Mouse (Mus musculus): ENCODE results near the gene Slco3a1. TPM values are rescaled to one million over a fixed set of nuclear protein-coding genes. Genes with fewer than 3 reads are reported as not detected.
A peak's percentile ranks its signal among the peaks of the same experiment; 100 is the strongest.

The Slco3a1 gene
- total and polyA plus RNA-seq, 2 experiments from 2014 or later = 23.4 to 39.2 TPM

DNA sequence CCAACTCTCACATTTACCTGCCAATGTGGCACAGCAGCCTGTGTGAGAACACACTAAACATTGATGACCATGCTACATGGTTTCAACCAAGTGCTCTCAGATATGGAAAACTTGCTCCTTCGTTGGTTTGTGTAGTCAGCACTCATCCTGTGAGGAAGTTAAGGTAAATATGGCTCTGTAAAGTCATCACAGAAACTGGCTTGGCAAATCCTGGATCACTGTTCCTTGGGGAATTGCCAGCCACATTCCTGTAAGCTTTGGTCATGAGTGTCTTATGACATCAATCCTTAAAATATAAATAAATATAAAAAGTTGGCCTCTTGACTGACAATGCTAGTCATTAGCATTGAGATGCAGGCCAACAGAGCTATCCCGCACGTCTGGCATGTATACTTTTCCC is 94.8 kb downstream of the Slco3a1 start:
- no peaks in the 10 kb centered on the region for H3K4me1 ChIP-seq (ENCODE audit: insufficient read depth, low read length)
- H3K4me2 ChIP-seq (ENCODE audit: low read depth, low read length, poor library complexity, severe bottlenecking) = no peak overlapping the region
- 88% methylated on average over 3 of the region's 3 CpGs for WGBS
- no peaks in the 10 kb centered on the region for H3K27me3 ChIP-seq (ENCODE audit: insufficient read depth, low read length)
- DNase-seq (ENCODE audit: low spot score) = no peak
- H3K36me3 ChIP-seq (ENCODE audit: insufficient read depth, low read length) = no peaks in the 10 kb centered on the region
- H3K4me3 ChIP-seq (ENCODE audit: low read depth, low read length) = no peak overlapping the region
- no peak for TF ChIP-seq CTCF (IDR thresholded peaks at IDR 0.05)
- no peak overlapping the region for H3K27ac ChIP-seq (ENCODE audit: low read depth, low read length)
- ATAC-seq (ENCODE audit: low FRiP score) = no peak
- no peak overlapping the region for H3K9ac ChIP-seq (replicated peaks; ENCODE audit: low read length, poor library complexity, severe bottlenecking)
- H3K9me3 ChIP-seq (ENCODE audit: low read length) = no peaks in the 10 kb centered on the region

GRCm38 (mm10) chr7:74459277-74459676 is 95.3 kb downstream of the Slco3a1 start:
- DNase-seq (ENCODE audit: low spot score) (no peak), ATAC-seq (ENCODE audit: low FRiP score) (no peak)
- 81% methylated on average over 5 of the region's 5 CpGs for WGBS
- H3K9me3 ChIP-seq (ENCODE audit: low read length) = no peaks in the 10 kb centered on the region
- no peaks in the 10 kb centered on the region for H3K36me3 ChIP-seq (ENCODE audit: insufficient read depth, low read length)
- H3K9ac ChIP-seq (replicated peaks; ENCODE audit: low read length, poor library complexity, severe bottlenecking) = no peak overlapping the region
- no peak overlapping the region for H3K4me3 ChIP-seq (ENCODE audit: low read depth, low read length)
- H3K4me1 ChIP-seq (ENCODE audit: insufficient read depth, low read length) = no peaks in the 10 kb centered on the region
- no peak overlapping the region for H3K27ac ChIP-seq (ENCODE audit: low read depth, low read length)
- TF ChIP-seq CTCF (IDR thresholded peaks at IDR 0.05) = no peak
- no peak overlapping the region for H3K4me2 ChIP-seq (ENCODE audit: low read depth, low read length, poor library complexity, severe bottlenecking)
- H3K27me3 ChIP-seq (ENCODE audit: insufficient read depth, low read length) = no peaks in the 10 kb centered on the region

DNA sequence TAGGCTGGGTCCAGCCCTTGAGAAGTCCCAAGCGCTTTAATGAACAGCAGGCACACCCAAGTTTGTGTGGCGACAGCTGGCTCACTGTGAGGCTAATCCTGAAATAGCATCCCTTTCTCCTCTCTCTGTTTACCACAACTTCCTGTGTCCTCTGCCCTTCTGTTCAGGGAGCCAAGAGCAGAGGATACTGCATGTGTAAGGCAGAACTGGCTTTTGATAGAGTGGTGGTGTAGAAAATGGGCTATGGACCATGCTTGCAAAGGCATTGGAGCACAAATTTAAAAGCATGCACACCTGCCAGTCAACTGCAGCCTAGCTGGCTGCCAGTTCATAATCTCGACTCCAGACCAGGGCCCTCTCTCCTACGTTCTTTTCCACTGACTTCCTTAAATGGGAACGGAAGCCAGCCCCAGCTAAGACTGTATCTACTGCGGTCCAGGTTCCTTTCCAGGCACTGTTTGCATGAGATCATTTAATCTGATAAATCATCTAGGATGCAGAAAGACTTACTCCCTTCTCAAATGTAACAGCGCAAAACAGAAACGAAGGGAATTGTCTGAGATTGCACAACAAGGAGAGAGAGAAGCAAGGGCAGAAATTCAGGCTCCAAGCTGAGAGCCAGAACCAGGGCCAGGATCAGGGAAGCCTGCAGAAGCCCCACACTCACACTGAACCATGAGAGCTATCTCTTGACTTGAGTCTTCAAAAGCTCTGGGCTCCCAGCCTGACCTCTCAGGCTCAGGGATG is 95.9 kb downstream of the Slco3a1 start:
- Histone ChIP-seq H3K27me3 (ENCODE audit: insufficient read depth, low read length) (no peaks in the 10 kb centered on the region), H3K9ac (replicated peaks; ENCODE audit: low read length, poor library complexity, severe bottlenecking) (no peak overlapping the region), H3K36me3 (ENCODE audit: insufficient read depth, low read length) (no peaks in the 10 kb centered on the region), H3K4me1 (ENCODE audit: insufficient read depth, low read length) (no peaks in the 10 kb centered on the region), H3K27ac (ENCODE audit: low read depth, low read length) (no peak overlapping the region), H3K4me2 (ENCODE audit: low read depth, low read length, poor library complexity, severe bottlenecking) (no peak overlapping the region), H3K4me3 (ENCODE audit: low read depth, low read length) (no peak overlapping the region), H3K9me3 (ENCODE audit: low read length) (no peaks in the 10 kb centered on the region)
- 82% methylated on average over 8 of the region's 8 CpGs for WGBS
- ATAC-seq (ENCODE audit: low FRiP score) (no peak), DNase-seq (ENCODE audit: low spot score) (no peak)
- no peak for TF ChIP-seq CTCF (IDR thresholded peaks at IDR 0.05)

DNA sequence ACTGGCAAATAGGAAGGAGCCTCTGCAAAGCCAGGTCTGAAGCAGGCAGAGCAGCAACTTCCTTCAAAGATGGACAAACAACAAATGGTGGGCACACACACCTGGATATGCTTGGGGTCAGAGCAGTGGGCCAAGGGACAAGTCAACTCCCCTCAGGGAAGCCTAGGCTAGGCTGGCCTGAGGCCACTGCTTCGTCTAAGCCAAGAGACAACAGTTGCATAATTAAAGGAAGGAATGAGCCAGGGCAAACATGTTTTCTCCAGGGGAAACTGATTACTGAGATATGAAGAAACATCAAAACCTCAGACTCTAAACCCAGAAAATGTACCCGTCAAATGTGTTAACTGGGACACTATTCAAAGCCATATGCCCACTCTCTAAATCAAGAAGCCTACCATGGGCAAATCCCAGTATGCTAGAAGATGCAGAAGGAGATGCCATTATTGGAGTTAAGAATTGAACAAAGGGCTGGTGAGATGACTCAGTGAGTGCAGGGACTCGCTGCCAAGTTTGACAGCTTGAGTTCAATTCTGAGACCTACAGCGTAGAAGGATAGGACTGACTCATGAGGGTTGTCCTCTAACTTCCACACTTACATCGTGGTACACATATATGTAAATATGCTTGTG is 97.1 kb downstream of the Slco3a1 start:
- TF ChIP-seq CTCF (IDR thresholded peaks at IDR 0.05) = no peak
- ATAC-seq (ENCODE audit: low FRiP score) = no peak
- Histone ChIP-seq H3K27ac (ENCODE audit: low read depth, low read length) (no peak overlapping the region), H3K4me3 (ENCODE audit: low read depth, low read length) (no peak overlapping the region), H3K4me2 (ENCODE audit: low read depth, low read length, poor library complexity, severe bottlenecking) (no peak overlapping the region), H3K27me3 (ENCODE audit: insufficient read depth, low read length) (no peaks in the 10 kb centered on the region), H3K9ac (replicated peaks; ENCODE audit: low read length, poor library complexity, severe bottlenecking) (no peak overlapping the region), H3K4me1 (ENCODE audit: insufficient read depth, low read length) (no peaks in the 10 kb centered on the region), H3K36me3 (ENCODE audit: insufficient read depth, low read length) (no peaks in the 10 kb centered on the region), H3K9me3 (ENCODE audit: low read length) (no peaks in the 10 kb centered on the region)
- 80% methylated on average over 5 of the region's 5 CpGs for WGBS
- peak; percentile 15 for DNase-seq (ENCODE audit: low spot score)

DNA sequence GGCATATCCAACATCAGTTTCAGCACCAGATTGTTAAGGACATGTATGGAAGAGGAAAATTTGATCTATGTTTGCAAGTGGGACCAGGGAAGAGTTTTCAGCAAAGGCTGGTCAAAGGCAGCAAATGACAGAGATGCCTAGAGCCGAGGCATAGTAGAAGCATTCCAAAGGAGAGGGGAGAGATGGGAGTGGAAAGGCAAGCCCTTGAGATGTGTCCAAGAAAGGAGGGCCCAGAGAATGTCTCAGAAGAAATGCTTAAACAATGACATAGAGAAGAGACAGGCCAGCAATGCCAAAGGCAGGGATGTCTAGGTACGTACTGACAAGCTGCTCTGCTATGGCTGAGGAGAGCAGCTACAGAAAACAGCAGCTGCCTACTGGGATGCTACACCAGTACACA is 97.8 kb downstream of the Slco3a1 start:
- ATAC-seq (ENCODE audit: low FRiP score) (no peak), DNase-seq (ENCODE audit: low spot score) (no peak)
- no peak overlapping the region for H3K27ac ChIP-seq (ENCODE audit: low read depth, low read length)
- H3K9ac ChIP-seq (replicated peaks; ENCODE audit: low read length, poor library complexity, severe bottlenecking) = no peak overlapping the region
- 85% methylated on average over 2 of the region's 2 CpGs for WGBS
- no peaks in the 10 kb centered on the region for H3K9me3 ChIP-seq (ENCODE audit: low read length)
- no peaks in the 10 kb centered on the region for H3K36me3 ChIP-seq (ENCODE audit: insufficient read depth, low read length)
- no peaks in the 10 kb centered on the region for H3K4me1 ChIP-seq (ENCODE audit: insufficient read depth, low read length)
- no peak overlapping the region for H3K4me3 ChIP-seq (ENCODE audit: low read depth, low read length)
- H3K27me3 ChIP-seq (ENCODE audit: insufficient read depth, low read length) = no peaks in the 10 kb centered on the region
- TF ChIP-seq CTCF (IDR thresholded peaks at IDR 0.05) = no peak
- no peak overlapping the region for H3K4me2 ChIP-seq (ENCODE audit: low read depth, low read length, poor library complexity, severe bottlenecking)

DNA sequence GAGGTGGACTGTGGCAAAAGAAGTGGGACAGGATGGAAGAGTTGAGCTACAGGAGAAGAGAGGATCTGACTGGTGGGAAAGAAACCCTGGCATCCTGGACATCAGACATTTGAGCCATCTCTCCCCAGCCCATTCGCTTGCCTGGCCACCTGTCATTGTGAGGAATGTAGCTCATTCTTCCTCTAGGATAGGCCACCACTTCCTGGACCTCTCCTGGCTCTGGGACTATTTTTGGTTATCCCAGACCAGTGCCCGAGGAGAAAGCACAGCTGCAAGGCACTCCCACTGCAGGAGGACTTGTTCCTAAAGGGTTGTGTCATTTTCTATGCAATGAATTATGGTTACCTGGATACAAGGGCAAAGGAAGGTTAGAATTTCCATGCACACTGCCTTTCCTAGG is 103.5 kb downstream of the Slco3a1 start:
- Histone ChIP-seq H3K4me1 (ENCODE audit: insufficient read depth, low read length) (no peaks in the 10 kb centered on the region), H3K4me2 (ENCODE audit: low read depth, low read length, poor library complexity, severe bottlenecking) (no peak overlapping the region), H3K9me3 (ENCODE audit: low read length) (no peaks in the 10 kb centered on the region), H3K36me3 (ENCODE audit: insufficient read depth, low read length) (no peaks in the 10 kb centered on the region), H3K27ac (ENCODE audit: low read depth, low read length) (no peak overlapping the region), H3K4me3 (ENCODE audit: low read depth, low read length) (no peak overlapping the region), H3K9ac (replicated peaks; ENCODE audit: low read length, poor library complexity, severe bottlenecking) (no peak overlapping the region), H3K27me3 (ENCODE audit: insufficient read depth, low read length) (no peaks in the 10 kb centered on the region)
- WGBS = 72% methylated on average over 2 of the region's 2 CpGs
- no peak for ATAC-seq (ENCODE audit: low FRiP score)
- TF ChIP-seq CTCF (IDR thresholded peaks at IDR 0.05) = no peak
- DNase-seq (ENCODE audit: low spot score) = no peak

Measured in midbrain, postnatal 0 days (tissue).